Mouse (Mus musculus): ENCODE results near the gene Mier2.

GRCm38 (mm10) chr10:79543884-79544597 lies 11.0 kb downstream of the Mier2 start:
- TF ChIP-seq CTCF (IDR thresholded peaks at IDR 0.05; ENCODE audit: low read depth) (no peak), EP300 (IDR thresholded peaks at IDR 0.05; ENCODE audit: low read depth) (no peak)
